Mouse (Mus musculus) testis, adult 2 months (tissue): ENCODE data around the gene Nlrc3. TPM values are rescaled to one million over a fixed set of nuclear protein-coding genes. Genes with fewer than 3 reads are reported as not detected.

Experiments used
- H3K27ac ChIP-seq: fragments of 200-500 bp; 2 replicates; pipeline ENCODE4 v1.5.1; 2012; ENCODE audit warnings: low read depth, low read length; ENCODE audit not compliant: control insufficient read depth, insufficient read depth
- H3K27me3 ChIP-seq: fragments of 200-500 bp; 2 replicates; pipeline ENCODE4 v1.6.1; 2012; ENCODE audit warnings: mild to moderate bottlenecking, low read length, moderate library complexity; ENCODE audit not compliant: control insufficient read depth, insufficient read depth
- H3K36me3 ChIP-seq: fragments of 200-500 bp; 2 replicates; pipeline ENCODE4 v1.6.1; 2012; ENCODE audit warnings: mild to moderate bottlenecking, low read length; ENCODE audit not compliant: control insufficient read depth, insufficient read depth
- H3K4me1 ChIP-seq: fragments of 200-500 bp; 2 replicates; pipeline ENCODE4 v1.6.1; 2012; ENCODE audit warnings: low read length; ENCODE audit not compliant: control insufficient read depth, insufficient read depth
- H3K4me3 ChIP-seq: fragments of 200-500 bp; 2 replicates; pipeline ENCODE4 v1.5.1; 2012; ENCODE audit warnings: low read depth, mild to moderate bottlenecking, low read length, moderate library complexity, mixed read lengths; ENCODE audit not compliant: control insufficient read depth
- CTCF ChIP-seq: fragments of 200-500 bp; IDR thresholded peaks from 2 replicates; pipeline ENCODE4 v1.5.1; 2012; ENCODE audit warnings: low read depth, mild to moderate bottlenecking, inconsistent platforms, low read length, moderate library complexity; ENCODE audit not compliant: control insufficient read depth, insufficient read depth, insufficient replicate concordance
- POLR2A ChIP-seq: fragments of 200-500 bp; IDR thresholded peaks from 2 replicates; pipeline ENCODE4 v1.6.1; 2012; ENCODE audit warnings: low read depth, mild to moderate bottlenecking, inconsistent platforms, low read length, moderate library complexity; ENCODE audit not compliant: control insufficient read depth
- polyA plus RNA-seq: library from polyadenylated mRNA; depleted of rRNA; stranded (reverse); fragments of >200 nt; gene quantifications from 2 replicates; pipeline ENCODE4 v1.2.3, GENCODE M21; 2012

The Nlrc3 gene
- polyA plus RNA-seq, 1 experiment: 0.80 TPM

- TF ChIP-seq CTCF (no peak), POLR2A (no peak)
- Histone ChIP-seq H3K27ac (no peak overlapping the region), H3K36me3 (no peaks in the 10 kb centered on the region), H3K4me1 (no peaks in the 10 kb centered on the region), H3K4me3 (no peak overlapping the region), H3K27me3 (no peaks in the 10 kb centered on the region)
Measured at GRCm38 (mm10) chr16:3964990-3965389, 11.4 kb downstream of the Nlrc3 start.

DNA sequence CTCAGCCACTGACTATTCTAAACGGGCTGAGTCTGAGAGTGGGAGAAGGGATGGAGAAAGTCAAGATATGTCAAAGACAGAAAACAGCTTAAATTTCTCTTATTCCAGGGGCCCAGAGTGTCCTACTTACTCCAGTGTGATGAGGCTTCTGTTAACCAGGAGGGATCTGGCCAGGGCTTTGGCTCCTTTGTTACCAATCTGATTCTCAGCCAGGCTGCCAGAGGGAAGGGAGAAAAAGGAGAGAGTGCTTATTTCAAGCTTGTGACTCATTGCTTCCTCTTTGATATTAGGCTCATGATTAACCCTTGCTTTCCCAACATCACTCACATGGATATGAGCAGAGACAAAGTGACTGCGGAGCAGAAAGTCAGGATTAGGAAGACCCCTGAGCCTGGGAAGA, 17.2 kb downstream of the Nlrc3 start:
- no peak overlapping the region for H3K4me3 ChIP-seq
- H3K4me1 ChIP-seq: no peaks in the 10 kb centered on the region
- H3K27me3 ChIP-seq: no peaks in the 10 kb centered on the region
- H3K36me3 ChIP-seq: no peaks in the 10 kb centered on the region
- TF ChIP-seq POLR2A (no peak), CTCF (no peak)
- H3K27ac ChIP-seq: no peak overlapping the region

- H3K4me1 ChIP-seq: peaks cover 3% of the 10 kb centered on the region
- TF ChIP-seq CTCF (no peak), POLR2A (no peak)
- H3K27ac ChIP-seq: no peak overlapping the region
- H3K4me3 ChIP-seq: no peak overlapping the region
- H3K27me3 ChIP-seq: no peaks in the 10 kb centered on the region
- H3K36me3 ChIP-seq: no peaks in the 10 kb centered on the region
Measured at GRCm38 (mm10) chr16:3956369-3956768, 20.1 kb downstream of the Nlrc3 start.

DNA sequence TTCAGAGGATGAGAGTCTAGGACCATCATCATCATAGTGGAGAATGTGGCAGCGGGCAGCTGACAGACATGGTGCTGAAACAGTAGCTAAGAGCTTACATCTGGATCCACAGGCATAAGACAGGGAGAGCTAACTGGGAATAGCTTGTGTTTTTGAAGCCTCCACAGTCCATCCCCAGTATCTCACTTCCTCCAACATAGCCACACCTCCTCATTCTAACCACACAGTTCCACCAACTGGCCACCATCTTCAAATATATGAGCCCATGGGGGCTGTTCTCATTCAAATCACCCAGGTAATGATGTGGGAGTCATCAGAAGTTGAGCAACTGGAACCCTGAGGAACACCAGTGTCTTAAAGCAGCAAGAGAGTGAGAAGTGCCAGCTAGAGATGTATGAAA, 25.3 kb downstream of the Nlrc3 start:
- Histone ChIP-seq H3K36me3 (no peaks in the 10 kb centered on the region), H3K27ac (no peak overlapping the region), H3K4me3 (no peak overlapping the region), H3K27me3 (no peaks in the 10 kb centered on the region), H3K4me1 (peaks cover 3% of the 10 kb centered on the region)
- TF ChIP-seq POLR2A (no peak), CTCF (no peak)

DNA sequence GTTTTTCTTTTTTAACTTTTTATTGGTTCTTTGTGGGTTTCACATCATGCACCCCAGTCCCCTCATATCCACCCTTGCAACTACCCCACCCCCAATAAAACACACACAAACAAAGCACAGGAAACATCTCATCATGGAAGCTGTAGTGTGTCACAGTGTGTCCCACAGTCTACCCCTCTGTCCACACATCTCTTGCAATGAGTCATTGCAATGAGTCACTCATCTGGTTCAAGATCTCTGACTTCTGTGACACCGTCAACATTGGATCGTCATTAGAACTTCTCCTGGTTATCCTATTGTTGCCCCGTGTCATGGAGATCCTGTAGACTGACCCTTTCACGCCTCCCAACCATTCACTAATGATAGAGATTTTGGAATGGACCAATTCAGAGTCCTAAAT, 41.7 kb downstream of the Nlrc3 start:
- Histone ChIP-seq H3K4me1 (no peaks in the 10 kb centered on the region), H3K36me3 (peaks cover 1% of the 10 kb centered on the region; the same call in 1 of the 2 replicates), H3K27me3 (no peaks in the 10 kb centered on the region), H3K4me3 (no peak overlapping the region), H3K27ac (no peak overlapping the region)
- TF ChIP-seq POLR2A (no peak), CTCF (no peak)

DNA sequence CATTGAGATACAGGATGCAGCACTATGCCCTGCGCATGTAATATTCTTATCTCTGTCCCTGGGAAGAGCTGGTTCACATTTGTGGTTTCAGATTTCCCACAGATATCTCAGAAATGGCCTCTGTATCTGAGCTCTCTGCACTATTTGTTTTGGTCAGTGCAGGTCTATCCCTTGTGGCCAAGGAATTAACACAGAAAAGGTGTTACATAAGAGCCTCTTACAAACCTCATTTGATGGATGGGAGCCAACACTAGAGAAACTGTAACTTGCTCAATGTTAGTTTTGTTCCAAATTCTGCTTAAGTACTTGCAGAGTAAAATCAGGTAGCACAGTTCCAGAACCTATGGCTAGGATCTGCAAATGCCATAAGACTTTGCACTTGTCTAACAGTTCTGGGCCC, 42.3 kb downstream of the Nlrc3 start:
- H3K27me3 ChIP-seq: no peaks in the 10 kb centered on the region
- no peaks in the 10 kb centered on the region for H3K4me1 ChIP-seq
- TF ChIP-seq CTCF: no peak
- TF ChIP-seq POLR2A: no peak
- H3K27ac ChIP-seq: no peak overlapping the region
- H3K4me3 ChIP-seq: no peak overlapping the region
- H3K36me3 ChIP-seq: peaks cover 1% of the 10 kb centered on the region; the same call in 1 of the 2 replicates

GRCm38 (mm10) chr16:3933536-3933935, 42.9 kb downstream of the Nlrc3 start:
- TF ChIP-seq POLR2A: no peak
- no peak for TF ChIP-seq CTCF
- Histone ChIP-seq H3K4me3 (no peak overlapping the region), H3K4me1 (no peaks in the 10 kb centered on the region), H3K36me3 (no peaks in the 10 kb centered on the region; the same call in 1 of the 2 replicates), H3K27ac (no peak overlapping the region), H3K27me3 (no peaks in the 10 kb centered on the region)

GRCm38 (mm10) chr16:3929151-3929550, 47.3 kb downstream of the Nlrc3 start:
- Histone ChIP-seq H3K4me1 (no peaks in the 10 kb centered on the region), H3K27me3 (no peaks in the 10 kb centered on the region), H3K36me3 (no peaks in the 10 kb centered on the region; the same call in none of the 2 replicates), H3K27ac (no peak overlapping the region), H3K4me3 (no peak overlapping the region)
- TF ChIP-seq POLR2A: no peak
- no peak for TF ChIP-seq CTCF
